Mouse (Mus musculus): ENCODE measurements around the gene Slc38a4.
A peak's percentile ranks its signal among the peaks of the same experiment; 100 is the strongest.

DNA sequence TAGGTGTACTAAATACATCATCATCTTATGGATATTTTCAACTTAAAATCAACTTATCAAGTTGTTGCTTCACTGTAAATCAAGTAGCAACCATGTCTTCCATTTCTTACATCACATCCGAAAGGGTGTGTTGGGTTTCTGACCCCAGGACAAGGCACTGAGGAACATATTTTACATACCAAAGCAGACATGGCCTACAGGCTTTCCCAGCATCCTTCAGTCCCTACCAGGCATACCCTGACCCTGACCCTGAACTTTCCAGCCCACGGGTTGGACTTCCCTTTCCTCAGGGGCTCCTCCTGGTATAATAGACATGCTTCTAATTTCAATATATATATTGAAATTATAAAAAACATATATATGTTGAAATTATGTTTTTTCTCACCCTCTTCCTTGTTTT is 33.5 kb downstream of the Slc38a4 start:
- TF ChIP-seq EP300 (IDR thresholded peaks at IDR 0.05; ENCODE audit: insufficient read depth, low read depth, low read length): peak; percentile 86
- TF ChIP-seq CTCF (IDR thresholded peaks at IDR 0.05; ENCODE audit: low read depth, low read length): no peak
- TF ChIP-seq POLR2A (IDR thresholded peaks at IDR 0.05; ENCODE audit: insufficient read depth, low read length): no peak

All from ES-Bruce4 (cell line).